Mouse (Mus musculus): Measurements from ENCODE around the gene Atp5j.
A peak's percentile ranks its signal among the peaks of the same experiment; 100 is the strongest.

The Atp5j gene

DNA sequence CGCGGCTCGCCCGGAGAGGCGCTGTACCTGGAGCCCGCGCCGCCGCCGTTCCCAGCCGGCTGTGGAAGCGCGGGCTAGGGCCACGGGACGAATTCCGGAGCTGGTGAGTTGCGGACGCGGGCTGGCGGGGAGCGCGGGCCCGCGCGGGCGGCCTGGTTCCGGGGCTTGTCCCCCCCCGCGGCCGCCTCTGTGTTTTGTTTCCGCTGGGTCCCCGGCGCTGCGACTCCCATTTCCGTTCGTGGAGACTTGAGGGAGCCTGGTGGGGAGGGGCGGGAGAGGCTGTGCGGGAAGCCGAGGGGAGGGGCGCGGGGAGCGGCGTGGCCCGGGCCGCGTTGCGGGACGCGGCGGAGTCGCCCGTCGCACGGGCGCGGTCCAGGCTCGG is at the start of gene Atp5j:
TSS of gene Atp5j (minus strand) at position 185 of the 382 bp plus-strand sequence.
- DNase-seq (ENCODE audit: low spot score): no peak

DNA sequence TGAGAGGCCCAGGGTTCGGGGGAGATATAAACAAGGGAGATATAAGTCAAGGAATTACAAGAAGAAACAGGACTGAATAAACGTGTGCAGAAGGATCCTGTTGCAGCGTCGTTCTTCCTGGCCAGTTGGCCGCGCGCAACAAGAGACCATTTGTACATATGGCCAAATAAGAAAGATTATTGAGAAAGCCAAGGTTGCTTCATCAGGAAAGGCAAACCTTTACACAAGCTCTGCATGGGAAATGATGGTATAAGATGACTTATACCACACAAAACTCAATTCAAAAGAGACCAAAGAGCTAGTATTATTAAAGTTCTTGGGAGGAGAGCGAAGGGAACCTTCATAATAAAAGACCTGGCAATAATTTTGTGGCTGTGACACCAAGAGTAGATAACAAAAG is 49.1 kb upstream of the Atp5j start:
- DNase-seq (ENCODE audit: low spot score): no peak

DNA sequence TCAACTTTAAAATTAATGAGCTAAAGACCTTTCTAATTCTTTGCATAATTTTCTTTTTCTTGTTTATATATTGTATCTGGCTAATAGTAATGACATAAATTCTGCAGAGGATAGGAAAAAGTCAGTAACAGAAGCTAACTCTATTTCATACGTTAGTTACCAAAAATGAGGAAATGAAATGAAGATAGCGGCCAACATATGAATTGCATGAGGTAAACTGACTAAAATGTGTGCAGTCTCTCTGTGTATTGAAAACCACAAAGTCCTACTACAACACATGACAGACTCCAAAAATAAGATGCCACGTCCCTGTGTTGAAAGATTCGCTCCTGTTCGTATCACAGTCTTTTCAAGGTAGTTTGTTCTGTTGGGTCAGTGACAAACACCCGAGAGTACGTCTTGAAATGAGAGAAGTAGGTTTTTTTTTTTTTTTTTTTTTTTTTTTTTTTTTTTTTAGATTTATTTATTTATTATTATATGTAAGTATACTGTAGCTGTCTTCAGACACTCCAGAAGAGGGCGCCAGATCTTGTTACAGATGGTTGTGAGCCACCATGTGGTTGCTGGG is 46.4 kb upstream of the Atp5j start:
- DNase-seq (ENCODE audit: low spot score): no peak

DNA sequence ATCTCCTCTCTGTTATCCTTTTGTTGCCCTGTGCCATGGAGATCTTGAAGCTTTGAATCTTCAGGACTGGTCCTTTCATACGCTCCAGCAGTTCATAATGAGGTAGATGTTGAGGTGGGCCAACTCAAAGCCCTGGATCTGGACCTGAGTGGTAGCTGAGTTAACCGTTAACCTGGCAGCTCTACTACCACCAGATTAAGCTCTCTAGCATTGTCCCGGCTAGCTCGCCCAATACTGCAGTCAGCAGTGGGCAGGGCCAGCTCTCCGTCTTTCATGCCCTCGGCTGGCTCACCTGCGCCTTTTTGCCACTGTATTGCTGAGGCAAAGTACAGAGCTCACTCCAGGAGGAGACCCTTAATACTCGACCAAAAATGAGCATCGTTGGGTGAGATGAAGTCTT is 45.7 kb upstream of the Atp5j start:
- DNase-seq (ENCODE audit: low spot score): no peak

DNA sequence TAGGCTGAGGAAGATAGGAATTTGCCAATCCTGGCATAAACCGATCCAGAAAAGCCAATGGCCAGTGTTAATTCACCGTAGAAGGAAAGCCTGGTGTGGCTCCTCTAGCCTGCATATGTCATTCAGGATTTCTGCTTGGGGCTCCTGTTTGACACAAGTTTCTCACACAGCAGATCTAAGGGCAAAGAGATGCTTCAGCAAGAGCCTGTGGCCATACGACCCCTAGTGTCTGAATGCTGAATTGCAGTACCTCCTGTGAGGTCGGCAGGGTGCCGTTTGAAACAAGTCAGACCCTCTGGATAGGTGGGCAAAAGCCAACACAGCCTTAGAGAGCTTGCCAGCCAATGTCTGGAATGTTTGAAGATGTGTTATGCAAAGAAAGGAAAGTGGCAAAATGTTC is 43.7 kb upstream of the Atp5j start:
- peak; percentile 23 for DNase-seq (ENCODE audit: low spot score)

DNA sequence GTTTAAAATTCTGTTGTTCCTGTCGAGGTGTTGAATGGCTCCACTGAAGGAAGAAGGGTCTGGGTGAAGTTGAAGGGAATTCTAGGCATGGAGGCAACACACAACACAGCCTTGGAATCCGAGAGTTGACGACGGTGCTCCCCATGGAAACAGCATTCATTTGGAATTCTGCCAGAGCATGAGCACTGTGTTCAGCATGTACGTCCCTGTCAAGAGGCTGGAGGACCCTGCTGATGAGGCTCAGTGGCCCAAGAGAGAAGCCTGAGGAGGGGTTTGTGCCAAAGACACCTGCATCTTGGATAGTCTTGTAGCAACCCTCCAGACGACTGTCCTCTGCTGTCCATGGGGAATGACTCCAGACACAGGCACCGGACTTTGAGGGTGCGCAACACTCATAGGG is 40.7 kb upstream of the Atp5j start:
- no peak for DNase-seq (ENCODE audit: low spot score)

DNA sequence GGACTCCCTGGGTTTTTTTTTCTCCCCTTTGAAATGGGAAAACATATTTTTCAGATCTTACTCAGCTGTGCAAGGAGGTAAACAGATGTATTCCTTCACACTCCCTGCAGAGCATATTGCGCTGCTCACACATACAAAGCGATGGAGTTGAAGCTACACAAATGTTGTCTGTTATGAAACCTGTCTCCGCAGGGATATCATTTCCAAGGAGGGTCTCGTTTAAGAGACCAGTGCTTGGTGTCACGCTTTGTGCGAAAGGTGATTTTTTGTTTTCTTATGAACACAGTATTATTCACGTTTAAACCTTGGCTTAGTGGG is 40.3 kb upstream of the Atp5j start:
- no peak for DNase-seq (ENCODE audit: low spot score)

DNA sequence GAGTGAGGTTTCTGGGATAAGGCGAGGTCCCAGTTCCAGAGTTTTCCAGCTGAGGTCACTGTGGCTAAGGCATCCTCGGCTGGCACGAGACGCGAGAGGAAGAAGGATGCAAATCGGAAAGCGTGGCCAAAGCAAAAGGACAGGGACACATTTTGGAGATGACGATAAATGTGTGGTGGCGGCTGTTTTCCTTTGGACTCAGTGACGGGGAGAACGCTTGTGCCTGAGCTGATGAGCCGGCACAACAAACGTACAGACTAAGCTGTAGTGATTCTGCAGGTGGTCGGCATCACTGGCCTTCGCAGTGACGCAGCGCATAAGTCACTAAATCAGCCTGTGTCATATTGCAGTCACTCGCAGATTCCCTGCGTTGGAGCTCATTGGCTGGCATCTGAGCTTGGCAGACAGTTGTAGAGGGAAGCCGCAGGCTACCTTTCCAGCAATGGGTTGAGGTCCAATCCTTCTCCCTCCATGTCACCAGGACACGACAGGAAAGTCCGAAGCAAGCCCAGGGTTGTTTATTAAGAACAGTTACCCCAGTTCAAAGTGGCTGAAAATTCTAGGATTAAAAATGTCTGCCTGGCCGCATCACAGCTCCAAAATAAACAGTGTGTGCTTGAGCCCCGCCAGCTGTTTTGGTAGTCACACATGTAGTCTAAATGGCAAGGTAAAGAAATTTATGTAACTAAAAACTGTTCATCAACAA is 39.7 kb upstream of the Atp5j start:
- DNase-seq (ENCODE audit: low spot score): no peak

DNA sequence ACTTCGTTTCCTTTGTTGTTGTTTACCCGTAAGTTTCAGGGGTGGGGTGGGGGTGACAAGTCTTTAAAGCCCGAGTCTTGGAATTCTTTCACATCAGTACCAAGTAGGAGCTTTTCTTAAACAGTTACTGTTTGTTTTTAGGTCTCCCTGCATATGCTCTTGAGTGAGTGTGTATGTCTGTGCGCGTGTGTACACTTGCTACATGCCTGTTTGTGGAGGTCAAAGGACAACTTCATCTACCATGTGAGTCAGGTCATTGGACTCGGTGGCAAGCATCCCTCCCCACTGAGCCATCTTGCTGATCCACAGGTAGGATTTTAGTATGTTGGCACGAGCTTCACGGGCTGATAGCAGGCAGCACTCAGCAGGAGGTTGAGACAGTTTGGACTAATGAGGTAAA is 38.4 kb upstream of the Atp5j start:
- no peak for DNase-seq (ENCODE audit: low spot score)

DNA sequence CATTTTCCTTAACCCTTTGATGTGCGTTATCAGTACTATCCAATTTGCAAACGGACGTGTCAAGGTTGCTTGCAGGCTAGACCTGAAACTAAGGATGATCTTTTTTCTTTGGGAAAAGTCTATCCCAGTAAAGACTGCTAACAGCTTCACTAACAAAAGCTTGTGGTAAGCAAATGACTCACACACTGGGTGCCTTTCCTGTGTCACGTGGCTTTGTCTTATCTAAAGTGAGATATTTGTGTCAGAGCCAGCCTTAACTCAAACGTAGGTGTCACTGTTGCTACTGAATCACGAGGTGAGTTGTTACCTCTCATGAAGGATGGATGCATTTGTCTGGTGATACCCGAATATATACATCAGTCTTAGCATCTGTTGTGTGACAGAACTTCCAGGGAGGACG is 29.2 kb upstream of the Atp5j start:
- DNase-seq (ENCODE audit: low spot score): no peak

DNA sequence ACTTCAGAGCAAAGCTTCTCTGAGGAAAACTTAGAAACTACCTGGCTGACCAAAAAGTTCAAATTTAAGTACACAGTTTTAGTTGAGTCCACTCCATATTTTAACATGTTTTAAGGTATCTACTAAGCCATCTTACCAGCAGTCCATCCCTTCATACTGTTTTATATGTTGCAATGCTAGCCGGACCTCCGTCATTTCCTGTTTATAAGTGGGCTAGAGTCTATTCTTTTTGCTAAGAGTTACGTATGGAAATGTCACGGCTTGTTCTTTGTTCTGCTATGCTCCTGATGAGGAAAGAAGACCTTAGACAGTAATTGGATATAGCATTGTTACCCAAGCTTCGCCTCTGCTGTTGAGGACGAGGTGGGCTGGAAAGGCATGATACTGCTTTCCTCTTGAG is 18.1 kb upstream of the Atp5j start:
- no peak for DNase-seq (ENCODE audit: low spot score)

DNA sequence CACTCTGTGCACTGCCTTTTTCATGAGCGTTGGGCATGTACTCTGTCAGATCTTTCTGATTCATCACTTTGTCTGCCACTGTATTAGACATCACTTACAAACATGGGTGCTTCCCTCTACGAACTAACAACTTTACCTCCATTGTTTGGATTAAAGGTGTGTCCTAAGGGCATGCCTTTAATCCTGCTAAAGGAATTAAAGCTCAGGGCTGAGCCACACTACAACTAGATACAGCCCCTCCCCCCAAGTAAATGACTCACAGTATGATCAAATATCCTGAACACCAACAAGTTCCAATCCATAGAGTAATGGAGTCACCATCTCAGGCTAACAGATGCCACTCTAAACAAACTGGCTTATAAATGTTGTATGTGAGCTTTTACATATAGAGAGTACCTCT is 3.2 kb upstream of the Atp5j start:
- no peak for DNase-seq (ENCODE audit: low spot score)

DNA sequence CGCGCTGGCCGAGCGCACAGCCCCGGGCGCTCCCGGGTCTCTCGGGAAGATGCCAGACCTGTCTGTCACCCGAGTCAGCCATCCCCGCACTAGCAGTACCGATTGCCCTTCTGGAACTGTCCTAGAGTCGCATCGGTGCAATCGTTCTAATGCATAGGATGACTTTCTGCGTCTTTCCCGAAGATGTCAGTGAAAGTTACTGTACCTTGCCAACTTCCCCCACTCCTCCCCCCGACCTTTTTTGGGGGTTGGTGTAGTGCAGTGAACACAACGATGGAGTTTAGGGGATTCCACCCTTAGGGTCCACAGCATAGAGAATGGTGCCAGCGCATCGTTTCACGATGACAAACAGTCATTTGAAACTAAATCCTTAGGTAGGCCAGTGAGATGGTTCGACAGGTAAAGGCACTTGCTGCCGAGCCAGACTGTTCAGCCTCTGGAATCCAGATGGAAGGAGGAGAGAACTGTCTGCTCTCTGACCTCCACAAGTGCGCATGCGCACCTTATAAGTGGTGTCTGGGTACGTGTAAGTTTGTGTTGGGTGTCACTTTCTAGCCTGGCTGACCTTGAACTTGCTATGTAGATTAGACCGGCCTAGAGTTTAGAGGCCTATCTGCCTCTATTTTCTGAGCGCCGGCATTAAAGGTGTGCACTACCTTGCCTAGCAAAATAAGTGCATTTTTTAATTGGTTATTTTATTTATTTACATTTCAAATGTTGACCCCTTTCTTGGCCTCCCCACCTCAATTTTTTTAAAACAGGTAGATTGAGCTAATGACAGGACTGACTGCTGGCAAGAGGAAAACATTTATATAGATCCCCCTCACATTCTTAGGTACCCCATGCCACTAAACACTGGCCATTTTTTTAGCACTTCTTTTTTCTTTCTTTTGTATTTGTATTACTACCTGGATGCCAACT is 658 bp upstream of the Atp5j start:
- peak; percentile 33 for DNase-seq (ENCODE audit: low spot score)

DNA sequence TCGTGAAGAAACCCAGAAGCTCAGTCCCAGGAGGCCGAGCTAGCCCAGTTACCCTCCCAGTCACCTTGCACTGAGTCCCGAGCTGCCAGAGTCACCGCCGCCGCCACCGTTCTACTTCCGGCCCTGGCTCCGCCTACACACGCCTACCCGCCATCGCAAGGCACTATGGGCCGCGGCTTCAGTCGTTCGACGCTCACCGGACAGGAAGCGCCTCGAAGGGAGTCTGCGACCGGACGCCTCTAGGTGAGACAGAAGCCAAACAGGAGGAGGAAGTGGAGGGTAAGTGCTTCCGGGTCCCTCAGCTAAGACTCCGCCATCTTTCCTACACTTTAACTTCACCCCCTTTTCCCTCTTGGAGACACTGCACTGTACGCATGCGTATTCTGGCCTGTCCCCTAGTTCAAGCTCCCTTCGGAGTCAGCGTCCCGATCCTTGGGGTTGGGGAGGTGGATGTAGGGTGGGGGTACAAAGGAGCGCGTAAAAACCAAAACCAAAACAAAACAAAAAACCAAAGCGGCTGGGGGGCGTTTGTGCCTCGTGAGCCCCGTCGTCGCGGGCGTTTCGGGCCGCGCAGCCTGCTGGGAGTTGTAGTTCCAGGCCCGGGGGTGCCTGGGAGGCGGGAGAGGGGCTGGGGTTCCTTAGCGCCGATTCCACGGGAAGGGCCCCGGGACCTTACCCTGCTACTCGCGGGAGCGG is 532 bp downstream of the Atp5j start, which contains the start of gene Gabpa:
TSS of gene Gabpa (plus strand) at position 181 of the 696 bp plus-strand sequence.
- DNase-seq (ENCODE audit: low spot score): peak; percentile 84

DNA sequence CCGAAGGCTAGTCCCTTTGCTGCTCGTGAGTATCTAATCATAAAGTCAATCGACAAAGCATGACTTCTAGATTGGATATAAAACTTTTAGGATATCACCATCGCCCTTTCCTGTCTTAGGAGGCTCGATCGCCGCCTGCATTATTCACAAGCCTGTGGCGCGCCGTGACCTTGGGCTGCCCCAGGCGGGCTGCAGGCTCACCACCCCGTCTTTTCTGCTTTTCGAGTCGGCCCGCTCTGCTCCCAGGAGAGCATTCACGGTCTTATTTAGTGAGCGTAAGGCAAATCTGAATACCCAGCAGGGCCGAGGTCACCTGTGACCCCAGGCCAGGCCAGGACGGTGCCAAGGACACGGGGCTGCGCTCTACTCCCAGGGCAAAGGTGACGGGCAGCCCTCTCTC is 1.1 kb downstream of the Atp5j start:
- DNase-seq (ENCODE audit: low spot score): peak; percentile 3

DNA sequence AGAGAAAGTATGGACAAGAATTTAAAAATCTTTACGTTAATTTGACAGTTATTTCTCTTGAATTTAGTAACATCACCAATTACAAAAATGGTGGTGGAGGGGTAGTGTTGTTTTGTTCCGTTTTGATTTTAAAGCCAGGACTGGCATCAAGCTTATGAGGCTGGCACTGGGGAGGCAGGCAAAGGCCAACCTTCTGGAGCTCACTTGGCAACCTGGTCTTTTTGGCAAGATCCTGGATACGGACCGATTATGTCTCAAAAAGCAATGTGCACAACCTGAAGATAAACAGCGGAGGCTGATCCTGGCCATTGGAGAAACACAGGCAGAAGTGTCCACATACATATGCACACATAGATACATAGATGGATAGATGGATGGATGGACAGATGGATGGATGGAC is 2.7 kb downstream of the Atp5j start:
- no peak for DNase-seq (ENCODE audit: low spot score)

DNA sequence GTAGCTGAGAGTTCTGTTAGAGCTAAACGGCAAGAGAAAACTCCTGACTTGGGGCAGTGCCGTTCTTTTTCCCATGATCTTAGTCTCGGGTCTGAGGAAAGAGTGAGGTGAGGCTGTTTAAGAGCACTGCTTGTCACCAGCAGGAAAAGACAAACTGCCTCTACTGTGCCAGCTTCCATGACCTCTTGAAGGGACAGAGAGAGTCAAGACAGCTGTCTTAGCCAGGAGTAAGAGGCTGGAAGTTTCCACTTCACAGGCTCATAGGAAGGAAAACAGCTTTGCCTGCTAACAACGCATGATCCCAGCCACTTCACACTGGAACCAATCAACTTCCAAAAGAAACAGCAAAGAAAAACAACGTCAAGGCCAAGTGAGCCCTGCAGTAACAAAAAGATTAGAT is 3.7 kb downstream of the Atp5j start:
- DNase-seq (ENCODE audit: low spot score): no peak

DNA sequence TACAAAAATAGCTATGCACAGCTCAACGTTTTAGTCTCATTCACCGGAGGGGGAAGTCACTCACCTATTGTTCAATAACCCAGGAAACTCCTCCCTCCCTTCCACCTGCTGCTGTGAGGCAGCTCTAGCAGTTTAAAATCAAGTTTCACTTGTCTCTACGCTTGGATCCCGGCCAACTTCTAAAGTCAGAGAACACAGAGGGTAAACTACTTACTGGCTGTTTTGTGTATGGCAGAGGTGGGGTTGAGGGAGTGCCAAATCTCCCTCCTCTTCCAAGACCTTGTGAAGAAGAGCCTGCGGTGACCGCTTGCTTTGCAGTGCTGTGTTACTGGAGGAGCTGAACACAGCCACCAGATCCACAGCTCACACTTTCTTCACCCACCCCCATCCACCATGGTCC is 10.4 kb downstream of the Atp5j start:
- DNase-seq (ENCODE audit: low spot score): no peak

DNA sequence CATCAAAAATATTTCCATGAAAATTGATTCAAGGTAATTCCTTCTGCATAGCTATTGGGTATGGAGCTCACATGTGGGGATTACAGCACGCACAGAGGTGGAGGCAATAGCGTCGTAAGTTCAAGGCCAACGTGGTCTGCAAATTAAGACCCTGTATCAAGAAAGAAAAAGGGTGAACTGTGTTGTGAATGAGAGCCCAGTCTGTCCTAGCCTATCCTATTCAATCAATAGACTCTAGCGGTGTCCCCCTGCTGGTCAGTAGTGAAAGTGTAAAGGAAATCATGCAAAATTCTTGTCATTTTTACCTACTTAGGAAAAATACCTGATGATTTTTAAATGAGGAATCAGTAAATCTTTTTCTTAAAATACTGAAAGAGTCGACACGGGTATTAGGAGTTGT is 18.0 kb downstream of the Atp5j start:
- no peak for DNase-seq (ENCODE audit: low spot score)

DNA sequence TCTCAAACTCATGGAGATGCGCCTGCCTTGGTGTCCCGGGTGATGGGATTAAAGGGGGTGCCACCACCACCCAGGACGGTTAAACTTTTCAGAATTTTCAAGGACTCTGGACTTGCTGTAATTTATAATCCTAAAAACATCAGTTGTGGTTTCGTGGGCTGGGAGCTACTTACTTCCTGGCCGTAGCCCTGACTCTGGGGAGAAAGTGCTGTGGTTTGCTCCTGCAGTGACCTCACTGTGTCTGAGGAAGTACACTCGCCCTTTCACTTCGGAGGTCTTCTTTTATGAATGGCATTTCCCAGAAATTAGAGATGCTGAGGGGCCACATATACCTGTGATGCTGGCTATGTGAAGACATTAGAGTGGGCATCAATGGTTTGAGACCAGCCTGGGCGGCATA is 20.9 kb downstream of the Atp5j start:
- no peak for DNase-seq (ENCODE audit: low spot score)

DNA sequence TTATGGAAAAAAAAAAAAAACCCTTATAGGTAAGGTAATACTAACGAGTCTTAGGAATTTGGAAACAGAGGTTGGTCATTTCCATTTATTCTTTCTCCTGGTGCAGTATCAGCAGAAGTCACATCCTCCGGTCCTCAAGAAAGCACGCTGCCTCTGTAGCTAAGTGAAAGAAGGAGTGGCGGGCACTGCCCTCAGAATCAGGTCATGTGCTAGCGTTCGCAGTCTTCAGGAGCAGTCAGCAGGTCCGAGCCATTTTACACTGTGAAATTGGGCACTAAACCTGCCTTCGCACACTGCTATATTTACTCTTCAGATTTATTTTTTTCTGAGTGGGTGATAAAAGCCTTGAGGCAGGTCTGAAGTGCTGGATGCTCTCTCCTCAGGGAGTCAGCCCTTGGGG is 21.6 kb downstream of the Atp5j start:
- DNase-seq (ENCODE audit: low spot score): no peak

DNA sequence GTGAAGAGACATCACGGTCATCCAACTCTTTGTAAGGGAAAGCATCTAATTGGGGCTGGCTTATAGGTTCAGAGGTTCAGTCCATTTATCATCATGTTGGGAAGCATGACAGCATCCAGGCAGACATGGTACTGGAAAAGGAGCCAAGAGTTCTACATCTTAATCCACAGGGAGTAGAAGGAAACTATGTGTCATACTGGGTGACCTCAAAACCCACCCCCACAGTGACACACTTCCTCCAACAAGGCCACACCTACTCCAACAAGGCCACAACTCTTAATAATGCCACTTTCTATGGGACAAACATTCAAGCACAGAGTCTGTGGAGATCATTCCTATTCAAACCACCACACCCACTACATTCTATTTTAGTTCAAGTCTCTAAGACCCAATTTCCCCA is 25.2 kb downstream of the Atp5j start:
- DNase-seq (ENCODE audit: low spot score): no peak

DNA sequence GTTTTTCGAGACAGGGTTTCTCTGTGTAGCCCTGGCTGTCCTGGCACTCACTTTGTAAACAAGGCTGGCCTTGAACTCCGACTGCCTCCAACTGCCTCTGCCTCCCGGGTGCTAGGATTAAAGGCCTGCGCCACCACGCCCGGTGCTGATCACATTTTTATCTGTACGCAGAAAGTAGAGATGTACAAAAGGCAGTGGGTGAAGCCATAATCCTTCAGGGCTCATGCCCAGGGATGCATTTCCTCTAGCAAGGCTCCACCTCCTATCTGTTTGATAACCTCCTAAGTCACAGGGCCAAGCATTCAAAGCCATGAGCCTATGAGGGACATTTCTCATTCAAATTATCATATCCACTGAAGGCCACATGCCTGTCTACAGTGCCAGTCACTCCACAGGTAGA is 27.6 kb downstream of the Atp5j start:
- no peak for DNase-seq (ENCODE audit: low spot score)
